Mouse (Mus musculus) heart, adult 2 months (tissue): ENCODE measurements around the gene Slc44a1.

ENCODE experiments used
- EP300 ChIP-seq: fragments of 200-500 bp; IDR thresholded peaks from 2 replicates; pipeline ENCODE4 v1.6.1; 2011; ENCODE audit warnings: low read depth, low read length, control low read depth; ENCODE audit not compliant: insufficient read depth
- POLR2A ChIP-seq: fragments of 200-500 bp; IDR thresholded peaks from 2 replicates; pipeline ENCODE4 v1.6.1; 2011; ENCODE audit warnings: mild to moderate bottlenecking, low read depth, low read length, control low read depth; ENCODE audit not compliant: insufficient read depth

DNA sequence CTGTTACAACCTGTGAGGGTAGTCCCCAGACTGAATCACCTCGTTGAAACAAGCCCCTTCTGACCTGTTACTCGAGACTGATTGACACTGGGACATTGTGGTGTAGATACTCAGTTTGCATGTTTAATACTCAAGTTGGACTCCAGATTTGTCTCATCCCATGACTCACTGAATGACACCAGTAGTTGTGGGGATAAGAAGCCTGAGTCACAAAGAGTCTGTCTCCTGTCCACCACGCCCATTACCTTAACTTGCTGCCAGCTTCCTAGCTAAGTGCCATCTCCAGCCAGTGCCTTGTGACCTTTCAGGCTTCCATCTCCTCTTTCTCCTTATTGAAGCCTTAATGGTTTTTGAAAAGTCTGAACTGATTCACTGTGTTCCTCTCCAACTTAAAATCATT, 6.0 kb downstream of the Slc44a1 start:
- no peak for TF ChIP-seq POLR2A
- TF ChIP-seq EP300, result no peak
